Mouse (Mus musculus): Measurements from ENCODE around the gene Itih5. TPM values are rescaled to one million over a fixed set of nuclear protein-coding genes. Genes with fewer than 3 reads are reported as not detected.

Itih5 gene
- 2.9 and 5.1 TPM in 2 replicates for polyA plus RNA-seq (2015; fragmentation: Nextera tagmentation; extraction: Ambion mirVana)

DNA sequence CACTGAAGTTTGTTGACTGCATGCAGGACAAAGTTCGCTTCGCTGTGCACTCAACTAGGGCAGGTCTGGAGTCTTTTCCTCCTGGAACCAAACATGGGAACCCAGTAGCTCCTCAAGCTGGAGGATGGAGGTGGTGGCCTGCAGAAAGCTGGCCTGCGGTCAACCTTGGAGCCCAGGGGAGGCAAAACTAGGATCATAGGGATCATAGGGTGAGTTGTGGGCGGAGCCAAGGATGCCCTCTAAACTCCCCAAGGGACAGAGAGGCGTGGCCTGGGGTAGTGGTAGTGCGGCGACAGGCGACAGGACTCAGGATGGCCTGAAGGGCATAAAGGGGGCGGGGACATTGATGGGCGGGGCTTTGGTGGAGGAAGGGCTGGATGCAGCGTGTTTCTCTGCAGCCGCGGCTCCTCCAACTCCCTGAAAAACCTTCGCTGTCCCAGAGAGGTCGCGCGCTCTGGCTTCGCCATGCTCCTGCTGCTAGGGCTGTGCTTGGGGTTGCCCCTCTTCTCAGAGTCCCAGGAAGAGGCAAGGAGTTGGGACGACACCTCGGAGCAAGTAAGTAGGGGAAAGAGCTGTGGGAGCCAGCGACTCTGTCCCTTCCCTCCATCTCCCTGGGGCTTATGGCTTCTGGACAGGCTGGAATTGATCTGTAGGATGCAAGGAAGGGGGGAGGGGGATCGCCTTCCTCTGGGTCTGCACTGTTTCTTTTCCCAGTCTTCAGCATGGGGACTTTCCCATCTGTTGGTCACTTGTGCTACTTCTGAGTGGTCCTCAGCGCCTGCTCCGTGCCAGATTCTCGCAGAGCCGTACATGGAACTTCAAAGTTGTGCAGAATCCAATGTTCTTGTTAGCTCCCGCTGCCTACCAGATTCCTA lies at the start of gene Itih5:
Gene Itih5, plus strand, starts transcription at position 371 of the 875 bp plus-strand sequence.

DNA sequence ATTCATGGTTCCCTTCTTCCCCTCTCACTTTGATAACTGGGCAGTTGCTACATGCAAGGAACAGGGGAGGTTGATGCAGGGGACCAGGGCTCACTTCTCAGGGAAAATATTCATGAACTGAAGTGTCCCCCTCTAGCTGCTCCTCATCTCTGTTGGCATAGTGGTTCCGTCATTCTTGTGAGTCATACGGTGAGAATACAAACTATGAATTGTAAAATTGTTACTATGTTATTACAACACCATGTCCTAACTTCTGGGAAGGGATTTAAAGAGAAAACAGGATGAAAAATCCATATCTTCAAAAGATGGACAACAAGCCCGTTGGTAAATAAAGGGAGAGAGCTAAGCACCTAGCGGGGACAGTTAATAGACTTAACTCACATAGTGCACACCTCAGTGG lies 22.1 kb upstream of the Itih5 start, which contains the start of gene Itih2:
Gene Itih2, minus strand, starts transcription at position 101 of the 400 bp plus-strand sequence.

Other genes with a start within 250 kb of the Itih5 start
- gene Taf3, start 105.0 kb upstream of the Itih5 start, polyA plus RNA-seq (2015; fragmentation: Nextera tagmentation; extraction: Ambion mirVana) = 8.4 and 9.1 TPM in 2 replicates
- gene Atp5c1, start 73.1 kb upstream of the Itih5 start, polyA plus RNA-seq (2015; fragmentation: Nextera tagmentation; extraction: Ambion mirVana) = 326 and 330 TPM in 2 replicates
- 22.7 and 23.5 TPM in 2 replicates for gene Kin, start 73.0 kb upstream of the Itih5 start, polyA plus RNA-seq (2015; fragmentation: Nextera tagmentation; extraction: Ambion mirVana)
- gene Itih2, start 22.2 kb upstream of the Itih5 start, polyA plus RNA-seq (2015; fragmentation: Nextera tagmentation; extraction: Ambion mirVana) = 0.16 and 0.35 TPM in 2 replicates
- 2.6 and 3.3 TPM in 2 replicates for gene Sfmbt2, start 216.9 kb downstream of the Itih5 start, polyA plus RNA-seq (2015; fragmentation: Nextera tagmentation; extraction: Ambion mirVana)

Data from spleen, postnatal 0 days (tissue).